9 mouse cellular contexts compared by ENCODE assay signal in genomic region chr13:55414743-55415380, GRCm38 (mm10). TPM values are rescaled to one million over a fixed set of nuclear protein-coding genes. Genes with fewer than 3 reads are reported as not detected.
DNase-seq lines count a peak whose midpoint lies in the region; ATAC-seq and TF ChIP-seq lines count a peak whose summit lies in the region.
"Had no signal": no experiment of that assay in that cellular context is flagged by ENCODE, and none has a peak within 500 bp of the region (broad histone marks: within the 10 kb centered on the region; RNA-seq: fewer than 3 reads in every experiment).

Gene Pfn3, minus strand, starts transcription at chr13:55415232.

- peak within 1 kb of the TSS; percentile 64 for H3K4me2 ChIP-seq in kidney, embryonic 14.5 days (replicated peaks; ENCODE audit: low read depth, low read length)
- peak within 1 kb of the TSS; percentile 78 for H3K4me2 ChIP-seq in limb, embryonic 13.5 days (replicated peaks)
- peak within 1 kb of the TSS; percentile 61 for H3K4me2 ChIP-seq in neural tube, embryonic 11.5 days (ENCODE audit: low read depth)

- H3K36me3 ChIP-seq in kidney, embryonic 14.5 days (ENCODE audit: control insufficient read depth, insufficient read depth, low read length): no peaks in the 10 kb centered on the region
- no peaks in the 10 kb centered on the region for H3K36me3 ChIP-seq in limb, embryonic 13.5 days
- H3K36me3 ChIP-seq in neural tube, embryonic 11.5 days (ENCODE audit: control insufficient read depth, insufficient read depth, low read length): no peaks in the 10 kb centered on the region

- no peak for TF ChIP-seq CTCF in brain, embryonic 14.5 days (IDR thresholded peaks at IDR 0.05; ENCODE audit: borderline replicate concordance, extremely low read depth, insufficient read depth, insufficient read length)

- 14% methylated on average over 41 of the region's 41 CpGs for WGBS in kidney, embryonic 14.5 days
- 11% methylated on average over 41 of the region's 41 CpGs for WGBS in limb, embryonic 13.5 days
- 9% methylated on average over 41 of the region's 41 CpGs for WGBS in neural tube, embryonic 11.5 days

- H3K9me3 ChIP-seq in kidney, embryonic 14.5 days (ENCODE audit: control insufficient read depth, low read length): no peaks in the 10 kb centered on the region
- H3K9me3 ChIP-seq in limb, embryonic 13.5 days: no peaks in the 10 kb centered on the region
- no peaks in the 10 kb centered on the region for H3K9me3 ChIP-seq in neural tube, embryonic 11.5 days (ENCODE audit: control insufficient read depth, low read length)

- H3K9ac ChIP-seq in kidney, embryonic 14.5 days (ENCODE audit: low read depth, low read length): peak within 1 kb of the TSS; percentile 42; the same call in 1 of the 2 replicates
- H3K9ac ChIP-seq in limb, embryonic 13.5 days: peak within 1 kb of the TSS; percentile 66
- H3K9ac ChIP-seq in neural tube, embryonic 11.5 days (ENCODE audit: low read length): peak within 1 kb of the TSS; percentile 48

- peak; percentile 64 for DNase-seq in ES-CJ7 (ENCODE audit: low read depth, low spot score)
- DNase-seq in brain, embryonic 14.5 days (ENCODE audit: low read depth): peak; percentile 90
- DNase-seq in frontal cortex, postnatal 36 days (ENCODE audit: low spot score in 2 of 2): peak; percentile 71 to 83
- peak; percentile 76 for DNase-seq in neural tube, embryonic 11.5 days (ENCODE audit: low spot score)
- DNase-seq in adrenal gland, postnatal 25 days: no peak

- H3K27ac ChIP-seq in kidney, embryonic 14.5 days (ENCODE audit: low read depth, low read length): no peak within 1 kb of the TSS
- no peak within 1 kb of the TSS for H3K27ac ChIP-seq in limb, embryonic 13.5 days
- no peak within 1 kb of the TSS for H3K27ac ChIP-seq in neural tube, embryonic 11.5 days (ENCODE audit: low read depth, low read length)

- 0 out of 2 replicates have a peak, but pooled peaks cover 8% of the 10 kb centered on the region for H3K4me1 ChIP-seq in kidney, embryonic 14.5 days (ENCODE audit: control insufficient read depth, insufficient read depth, low read length)
- peaks cover 13% of the 10 kb centered on the region; the same call in 1 of the 2 replicates for H3K4me1 ChIP-seq in limb, embryonic 13.5 days
- no peaks in the 10 kb centered on the region for H3K4me1 ChIP-seq in neural tube, embryonic 11.5 days (ENCODE audit: control insufficient read depth, insufficient read depth, low read length)

- TF ChIP-seq POLR2A in brain, embryonic 14.5 days (IDR thresholded peaks at IDR 0.05; ENCODE audit: borderline replicate concordance, extremely low read depth, insufficient read depth, insufficient read length, poor library complexity, severe bottlenecking): no peak

- H3K4me3 ChIP-seq in kidney, embryonic 14.5 days (ENCODE audit: low read length): peak within 1 kb of the TSS; percentile 36
- peak within 1 kb of the TSS; percentile 43 for H3K4me3 ChIP-seq in limb, embryonic 13.5 days
- peak within 1 kb of the TSS; percentile 34 for H3K4me3 ChIP-seq in neural tube, embryonic 11.5 days (ENCODE audit: low read depth, low read length)

- peaks cover 17% of the 10 kb centered on the region for H3K27me3 ChIP-seq in kidney, embryonic 14.5 days (ENCODE audit: control insufficient read depth, insufficient read depth, low read length)
- peaks cover 55% of the 10 kb centered on the region for H3K27me3 ChIP-seq in limb, embryonic 13.5 days
- H3K27me3 ChIP-seq in neural tube, embryonic 11.5 days (ENCODE audit: control insufficient read depth, insufficient read depth, low read length): peaks cover 20% of the 10 kb centered on the region

- peak; percentile 61 for ATAC-seq in kidney, embryonic 14.5 days (ENCODE audit: low FRiP score, low TSS enrichment)
- peak; percentile 49; the same call in 1 of the 2 replicates for ATAC-seq in limb, embryonic 13.5 days (ENCODE audit: low FRiP score, low read depth)
- peak; percentile 50; the same call in 1 of the 2 replicates for ATAC-seq in neural tube, embryonic 11.5 days (ENCODE audit: insufficient read depth, low FRiP score, low TSS enrichment)
- no peak for ATAC-seq in inflammation-experienced regulatory T-cells, adult 6 months

RNA-seq across cellular contexts. Expression of gene Pfn3, which starts in this region (rescaled TPM):
- 0.51 and 0.66 TPM in 2 replicates for polyA plus RNA-seq in brain, embryonic 14.5 days (2012; rRNA removed)
- polyA plus RNA-seq in kidney, embryonic 14.5 days (2014; fragmentation: Nextera tagmentation; extraction: Ambion mirVana): not detected in 2 replicates
- polyA plus RNA-seq in limb, embryonic 13.5 days (2015; fragmentation: Nextera tagmentation; extraction: Ambion mirVana): 0.29 TPM in 1 of 2 replicates, not detected in the other
- not detected in 2 replicates for polyA plus RNA-seq in neural tube, embryonic 11.5 days (2014; fragmentation: Nextera tagmentation; extraction: Ambion mirVana)
- not detected for polyA plus RNA-seq in inflammation-experienced regulatory T-cells, adult 6 months (2017; shearing (Covaris generic))
- not detected in 2 replicates for total RNA-seq in adrenal gland, postnatal 25 days (2021)
- polyA plus RNA-seq: spleen, adult 2 months had no signal

Comparison
In these comparisons a context has a peak if more than half of its experiments do, and no peak if none do; other contexts are left out.
1. Peak in DNase-seq in brain, embryonic 14.5 days; RNA of the gene not detected or under 1 TPM.
2. Peak in ATAC-seq, H3K4me3 ChIP-seq, H3K9ac ChIP-seq and H3K4me2 ChIP-seq in kidney, embryonic 14.5 days; RNA of the gene not detected or under 1 TPM.
3. Peak in ATAC-seq, H3K4me3 ChIP-seq, H3K9ac ChIP-seq and H3K4me2 ChIP-seq in limb, embryonic 13.5 days; RNA of the gene not detected or under 1 TPM.
4. Peak in DNase-seq, ATAC-seq, H3K4me3 ChIP-seq, H3K9ac ChIP-seq and H3K4me2 ChIP-seq in neural tube, embryonic 11.5 days; RNA of the gene not detected or under 1 TPM.